Mouse (Mus musculus): ENCODE measurements around the gene Mien1. TPM values are rescaled to one million over a fixed set of nuclear protein-coding genes. Genes with fewer than 3 reads are reported as not detected.

Mien1 gene
- polyA plus RNA-seq (2014; fragmentation: Illumina TruSeq; extraction: RNeasy Lipid Tissue Mini Kit (QIAGEN cat#74804); ENCODE audit: low read depth, low replicate concordance), result 63.1 TPM

GRCm38 (mm10) chr11:98438331-98439158, at the start of gene Mien1:
Gene Mien1 (minus strand): TSS chr11:98438991.

GRCm38 (mm10) chr11:98446213-98446561, 7.4 kb upstream of the Mien1 start, which contains the start of gene Grb7:
Gene Grb7 (plus strand): TSS chr11:98446394.

GRCm38 (mm10) chr11:98412273-98412796, 26.5 kb downstream of the Mien1 start, which contains the start of gene Erbb2:
Gene Erbb2 (plus strand): TSS chr11:98412470.

GRCm38 (mm10) chr11:98400161-98400726, 38.5 kb downstream of the Mien1 start, which contains the start of gene Pgap3:
Gene Pgap3 (minus strand): TSS chr11:98400490.

Other genes starting within 250 kb of the Mien1 start
- 18.6 TPM for gene Med1, start 245.7 kb downstream of the Mien1 start, polyA plus RNA-seq (2014; fragmentation: Illumina TruSeq; extraction: RNeasy Lipid Tissue Mini Kit (QIAGEN cat#74804); ENCODE audit: low read depth, low replicate concordance)
- 11.5 TPM for gene Cdk12, start 235.9 kb downstream of the Mien1 start, polyA plus RNA-seq (2014; fragmentation: Illumina TruSeq; extraction: RNeasy Lipid Tissue Mini Kit (QIAGEN cat#74804); ENCODE audit: low read depth, low replicate concordance)
- gene Neurod2, start 109.3 kb downstream of the Mien1 start, polyA plus RNA-seq (2014; fragmentation: Illumina TruSeq; extraction: RNeasy Lipid Tissue Mini Kit (QIAGEN cat#74804); ENCODE audit: low read depth, low replicate concordance), result not detected
- gene Ppp1r1b, start 90.6 kb downstream of the Mien1 start, polyA plus RNA-seq (2014; fragmentation: Illumina TruSeq; extraction: RNeasy Lipid Tissue Mini Kit (QIAGEN cat#74804); ENCODE audit: low read depth, low replicate concordance), result 1.4 TPM
- gene Stard3, start 80.6 kb downstream of the Mien1 start, polyA plus RNA-seq (2014; fragmentation: Illumina TruSeq; extraction: RNeasy Lipid Tissue Mini Kit (QIAGEN cat#74804); ENCODE audit: low read depth, low replicate concordance), result 1.1 TPM
- gene Tcap, start 55.2 kb downstream of the Mien1 start, polyA plus RNA-seq (2014; fragmentation: Illumina TruSeq; extraction: RNeasy Lipid Tissue Mini Kit (QIAGEN cat#74804); ENCODE audit: low read depth, low replicate concordance), result not detected
- gene Pnmt, start 52.5 kb downstream of the Mien1 start, polyA plus RNA-seq (2014; fragmentation: Illumina TruSeq; extraction: RNeasy Lipid Tissue Mini Kit (QIAGEN cat#74804); ENCODE audit: low read depth, low replicate concordance), result not detected
- gene Pgap3, start 38.5 kb downstream of the Mien1 start, polyA plus RNA-seq (2014; fragmentation: Illumina TruSeq; extraction: RNeasy Lipid Tissue Mini Kit (QIAGEN cat#74804); ENCODE audit: low read depth, low replicate concordance), result not detected
- gene Erbb2, start 26.5 kb downstream of the Mien1 start, polyA plus RNA-seq (2014; fragmentation: Illumina TruSeq; extraction: RNeasy Lipid Tissue Mini Kit (QIAGEN cat#74804); ENCODE audit: low read depth, low replicate concordance), result not detected
- 10.1 TPM for gene Grb7, start 7.4 kb upstream of the Mien1 start, polyA plus RNA-seq (2014; fragmentation: Illumina TruSeq; extraction: RNeasy Lipid Tissue Mini Kit (QIAGEN cat#74804); ENCODE audit: low read depth, low replicate concordance)
- 0.37 TPM for gene Ikzf3, start 107.0 kb upstream of the Mien1 start, polyA plus RNA-seq (2014; fragmentation: Illumina TruSeq; extraction: RNeasy Lipid Tissue Mini Kit (QIAGEN cat#74804); ENCODE audit: low read depth, low replicate concordance)
- 0.32 TPM for gene Zpbp2, start 112.1 kb upstream of the Mien1 start, polyA plus RNA-seq (2014; fragmentation: Illumina TruSeq; extraction: RNeasy Lipid Tissue Mini Kit (QIAGEN cat#74804); ENCODE audit: low read depth, low replicate concordance)
- 17.5 TPM for gene Ormdl3, start 148.4 kb upstream of the Mien1 start, polyA plus RNA-seq (2014; fragmentation: Illumina TruSeq; extraction: RNeasy Lipid Tissue Mini Kit (QIAGEN cat#74804); ENCODE audit: low read depth, low replicate concordance)
- not detected for gene Lrrc3c, start 159.3 kb upstream of the Mien1 start, polyA plus RNA-seq (2014; fragmentation: Illumina TruSeq; extraction: RNeasy Lipid Tissue Mini Kit (QIAGEN cat#74804); ENCODE audit: low read depth, low replicate concordance)
- gene Gm12355, start 186.7 kb upstream of the Mien1 start, polyA plus RNA-seq (2014; fragmentation: Illumina TruSeq; extraction: RNeasy Lipid Tissue Mini Kit (QIAGEN cat#74804); ENCODE audit: low read depth, low replicate concordance), result not detected
- gene Gsdma3, start 187.4 kb upstream of the Mien1 start, polyA plus RNA-seq (2014; fragmentation: Illumina TruSeq; extraction: RNeasy Lipid Tissue Mini Kit (QIAGEN cat#74804); ENCODE audit: low read depth, low replicate concordance), result not detected
- gene Gsdma2, start 207.8 kb upstream of the Mien1 start, polyA plus RNA-seq (2014; fragmentation: Illumina TruSeq; extraction: RNeasy Lipid Tissue Mini Kit (QIAGEN cat#74804); ENCODE audit: low read depth, low replicate concordance), result not detected
- gene Gsdma, start 225.4 kb upstream of the Mien1 start, polyA plus RNA-seq (2014; fragmentation: Illumina TruSeq; extraction: RNeasy Lipid Tissue Mini Kit (QIAGEN cat#74804); ENCODE audit: low read depth, low replicate concordance), result not detected
- gene Psmd3, start 243.6 kb upstream of the Mien1 start, polyA plus RNA-seq (2014; fragmentation: Illumina TruSeq; extraction: RNeasy Lipid Tissue Mini Kit (QIAGEN cat#74804); ENCODE audit: low read depth, low replicate concordance), result 16.6 TPM

All from liver, adult 10 weeks (tissue).